Mouse (Mus musculus) MEL (cell line): ENCODE results near the gene Baiap2.

Experiments
- GATA1 ChIP-seq: IDR thresholded peaks from 2 replicates; pipeline ENCODE4 v1.6.1; 2011; ENCODE audit warnings: low read depth, low read length, improper control_type of control experiment
- MAZ ChIP-seq: IDR thresholded peaks from 2 replicates; pipeline ENCODE4 v1.6.1; 2012; ENCODE audit warnings: low read depth, mild to moderate bottlenecking, inconsistent platforms, low read length, improper control_type of control experiment

DNA sequence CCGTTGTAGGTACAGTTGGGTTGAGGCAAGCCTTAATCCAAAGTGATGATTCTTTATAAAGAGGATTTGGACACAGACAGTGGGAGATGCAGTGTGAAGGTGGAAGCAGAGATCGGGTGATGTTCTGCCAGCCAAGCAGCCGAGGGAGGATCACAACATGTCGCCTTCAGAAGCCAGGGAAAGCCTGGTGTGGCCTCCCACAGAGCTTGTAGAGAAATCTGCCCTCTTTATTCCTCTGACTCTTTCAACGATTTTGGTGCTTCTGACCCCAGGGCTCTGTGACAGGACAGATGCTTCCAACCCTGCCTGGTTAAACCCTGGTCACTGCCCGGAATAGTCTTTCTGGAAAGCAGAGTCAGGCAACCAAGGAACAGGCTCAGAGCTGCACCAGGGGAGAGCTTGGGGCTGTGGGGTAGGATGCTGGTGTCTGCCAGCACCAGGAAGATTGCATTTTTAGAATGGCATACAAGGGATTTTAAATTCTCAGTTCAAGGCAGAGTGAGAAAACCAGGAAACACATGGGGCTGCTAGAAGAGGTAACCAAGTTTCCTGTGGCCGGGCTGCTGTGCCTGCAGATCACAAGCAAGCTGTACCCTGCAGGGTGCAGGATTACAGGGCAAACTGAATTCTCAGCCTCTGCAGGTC lies 35.4 kb upstream of the Baiap2 start:
- TF ChIP-seq GATA1: no peak
- TF ChIP-seq MAZ: no peak
